Mouse (Mus musculus) MEL (cell line): Measurements from ENCODE around the gene Zfp385b. TPM values are rescaled to one million over a fixed set of nuclear protein-coding genes. Genes with fewer than 3 reads are reported as not detected.

Experiments used
- DNase-seq: peaks from one replicate; pipeline ENCODE4 v3.0.0; 2011; ENCODE audit warnings: low read depth, low spot score
- H3K27ac ChIP-seq: 2 replicates; pipeline ENCODE4 v1.5.1; 2012; ENCODE audit warnings: low read depth, mild to moderate bottlenecking, control low read depth, low read length, moderate library complexity; ENCODE audit not compliant: control insufficient read depth
- H3K27me3 ChIP-seq, 2 experiments: fragments of 150-350 bp in 1 of 2; sonication (generic) in 1 of 2; 2 replicates each; pipeline ENCODE4 v1.6.1; 2012; ENCODE audit warnings: low read length in 2 of 2, mild to moderate bottlenecking in 2 of 2, improper control_type of control experiment in 1 of 2, moderate library complexity in 1 of 2; ENCODE audit not compliant: insufficient read depth in 2 of 2, control insufficient read depth in 1 of 2
- H3K36me3 ChIP-seq, 2 experiments: 2 replicates each; pipeline ENCODE4 v1.6.1; 2012 to 2014; ENCODE audit warnings: low read length in 2 of 2, improper control_type of control experiment in 1 of 2, inconsistent platforms in 1 of 2, mild to moderate bottlenecking in 1 of 2; ENCODE audit not compliant: insufficient read depth in 2 of 2, control insufficient read depth in 1 of 2
- H3K4me1 ChIP-seq, 2 experiments: fragments of 150-350 bp in 1 of 2; sonication (generic) in 1 of 2; 2 replicates each; pipeline ENCODE4 v1.6.1; 2012; ENCODE audit warnings: low read length in 2 of 2, improper control_type of control experiment in 1 of 2, mild to moderate bottlenecking in 1 of 2; ENCODE audit not compliant: insufficient read depth in 2 of 2, control insufficient read depth in 1 of 2
- H3K4me3 ChIP-seq, 2 experiments: fragments of 150-350 bp in 1 of 2; sonication (generic) in 1 of 2; 2 replicates each; pipeline ENCODE4 v1.5.1; 2012; ENCODE audit warnings: low read depth in 2 of 2, low read length in 2 of 2, mild to moderate bottlenecking in 2 of 2, moderate library complexity in 2 of 2, control low read depth in 1 of 2, improper control_type of control experiment in 1 of 2; ENCODE audit not compliant: control insufficient read depth in 1 of 2, insufficient read depth in 1 of 2
- H3K79me2 ChIP-seq: 2 replicates; pipeline ENCODE4 v1.6.1; 2012; ENCODE audit warnings: mild to moderate bottlenecking, low read length, moderate library complexity; ENCODE audit not compliant: control insufficient read depth, poor library complexity, insufficient read depth
- H3K9ac ChIP-seq: 2 replicates; pipeline ENCODE4 v1.6.1; 2012; ENCODE audit warnings: low read depth, mild to moderate bottlenecking, control low read depth, low read length, moderate library complexity; ENCODE audit not compliant: control insufficient read depth, poor library complexity, severe bottlenecking
- H3K9me3 ChIP-seq: fragments of 150-350 bp; sonication (generic); replicated peaks from 2 replicates; pipeline ENCODE4 v1.6.1; 2012; ENCODE audit warnings: mild to moderate bottlenecking, low read length, improper control_type of control experiment, moderate library complexity; ENCODE audit not compliant: insufficient read depth
- CHD1 ChIP-seq: IDR thresholded peaks from 2 replicates; pipeline ENCODE4 v1.6.1; 2012; ENCODE audit warnings: low read depth, mild to moderate bottlenecking, inconsistent platforms, low read length, improper control_type of control experiment
- CTCF ChIP-seq, 3 experiments: IDR thresholded peaks in 2 of 3; conservative IDR thresholded peaks in 1 of 3; 2 replicates each; pipeline ENCODE4 v1.5.1; 2011 to 2012; ENCODE audit warnings: low read length in 3 of 3, low read depth in 2 of 3, mild to moderate bottlenecking in 2 of 3, improper control_type of control experiment in 1 of 3, inconsistent platforms in 1 of 3, mixed read lengths in 1 of 3, moderate library complexity in 1 of 3; ENCODE audit not compliant: control insufficient read depth in 1 of 3, insufficient read depth in 1 of 3, poor library complexity in 1 of 3, severe bottlenecking in 1 of 3
- E2F4 ChIP-seq: IDR thresholded peaks from 2 replicates; pipeline ENCODE4 v1.6.1; 2011; ENCODE audit warnings: low read depth, low read length, improper control_type of control experiment, borderline replicate concordance
- ETS1 ChIP-seq: IDR thresholded peaks from 2 replicates; pipeline ENCODE4 v1.6.1; 2012; ENCODE audit warnings: low read depth, mild to moderate bottlenecking, inconsistent platforms, low read length, improper control_type of control experiment, moderate library complexity
- JUND ChIP-seq: IDR thresholded peaks from 2 replicates; pipeline ENCODE4 v1.6.1; 2011; ENCODE audit warnings: low read depth, mild to moderate bottlenecking, improper control_type of control experiment, low read length
- MAFK ChIP-seq: IDR thresholded peaks from 2 replicates; pipeline ENCODE4 v1.6.1; 2011; ENCODE audit warnings: low read depth, mild to moderate bottlenecking, low read length, improper control_type of control experiment, borderline replicate concordance
- MEF2A ChIP-seq: IDR thresholded peaks from 2 replicates; pipeline ENCODE4 v1.6.1; 2014; ENCODE audit warnings: low read depth, mild to moderate bottlenecking, inconsistent platforms, low read length, improper control_type of control experiment; ENCODE audit not compliant: poor library complexity, insufficient replicate concordance, severe bottlenecking; ENCODE audit errors: extremely low read depth
- MXI1 ChIP-seq: IDR thresholded peaks from 2 replicates; pipeline ENCODE4 v1.6.1; 2011; ENCODE audit warnings: mild to moderate bottlenecking, low read depth, low read length, improper control_type of control experiment
- MYC ChIP-seq: IDR thresholded peaks from 2 replicates; pipeline ENCODE4 v1.6.1; 2011; ENCODE audit warnings: low read depth, mild to moderate bottlenecking, low read length, improper control_type of control experiment, moderate library complexity
- POLR2A ChIP-seq, 2 experiments: IDR thresholded peaks; 2 replicates each; pipeline ENCODE4 v1.6.1; 2011 to 2012; ENCODE audit warnings: low read length in 2 of 2, mild to moderate bottlenecking in 2 of 2, control low read depth in 1 of 2, improper control_type of control experiment in 1 of 2, low read depth in 1 of 2, moderate library complexity in 1 of 2; ENCODE audit not compliant: control insufficient read depth in 1 of 2, insufficient read depth in 1 of 2, poor library complexity in 1 of 2
- RCOR1 ChIP-seq: IDR thresholded peaks from 2 replicates; pipeline ENCODE4 v1.6.1; 2012; ENCODE audit warnings: low read depth, mild to moderate bottlenecking, inconsistent platforms, low read length, improper control_type of control experiment
- SIN3A ChIP-seq: IDR thresholded peaks from 2 replicates; pipeline ENCODE4 v1.6.1; 2012; ENCODE audit warnings: low read length, improper control_type of control experiment, inconsistent platforms
- SMC3 ChIP-seq: IDR thresholded peaks from 2 replicates; pipeline ENCODE4 v1.6.1; 2011; ENCODE audit warnings: low read depth, low read length, improper control_type of control experiment
- TBP ChIP-seq: IDR thresholded peaks from 2 replicates; pipeline ENCODE4 v1.8.0; 2011; ENCODE audit warnings: low read depth, low read length, improper control_type of control experiment
- ZC3H11A ChIP-seq: IDR thresholded peaks from 2 replicates; pipeline ENCODE4 v1.6.1; 2012; ENCODE audit warnings: low read depth, mild to moderate bottlenecking, inconsistent platforms, low read length, improper control_type of control experiment
- ZNF384 ChIP-seq: IDR thresholded peaks from 2 replicates; pipeline ENCODE4 v1.6.1; 2012; ENCODE audit warnings: low read depth, mild to moderate bottlenecking, inconsistent platforms, low read length, improper control_type of control experiment
- polyA plus RNA-seq, 2 experiments: library from polyadenylated mRNA; stranded (reverse) in 1 of 2; unstranded in 1 of 2; fragments of >175 nt in 1 of 2; fragments of >200 nt in 1 of 2; gene quantifications; 2 replicates each; pipeline versions ENCODE4 v1.2.1 to v1.2.4; 2012; ENCODE audit warnings: low replicate concordance in 2 of 2, low read depth in 1 of 2; ENCODE audit not compliant: insufficient read length in 2 of 2, insufficient read depth in 1 of 2, missing spikeins in 1 of 2
- total RNA-seq: library from RNA; depleted of rRNA; stranded (reverse); fragments of 300-350 nt; gene quantifications from 2 replicates; pipeline ENCODE4 v1.2.3, GENCODE M21; 2012

Zfp385b gene
- total and polyA plus RNA-seq, 3 experiments: not detected

- H3K4me3 ChIP-seq: no peak overlapping the region
- no peak overlapping the region for H3K9ac ChIP-seq
- TF ChIP-seq POLR2A (IDR thresholded peaks at IDR 0.05; ENCODE audit: control insufficient read depth in 1 of 2, insufficient read depth in 1 of 2, low read depth in 1 of 2, low read length in 2 of 2, poor library complexity in 1 of 2) (no peak), MXI1 (no peak), JUND (no peak), CTCF (IDR thresholded peaks at IDR 0.05 in 2 of 3, conservative IDR thresholded peaks at IDR 0.05 in 1 of 3; ENCODE audit: control insufficient read depth in 1 of 3, insufficient read depth in 1 of 3, low read depth in 2 of 3, low read length in 3 of 3, poor library complexity in 1 of 3, severe bottlenecking in 1 of 3) (no peak), SMC3 (no peak), ETS1 (no peak), SIN3A (no peak), TBP (no peak), E2F4 (no peak), MEF2A (no peak), MAFK (no peak), ZC3H11A (no peak), CHD1 (no peak), ZNF384 (no peak), RCOR1 (no peak)
- no peaks in the 10 kb centered on the region for H3K36me3 ChIP-seq
- H3K27ac ChIP-seq: no peak overlapping the region
- no peaks in the 10 kb centered on the region for H3K79me2 ChIP-seq
- no peaks in the 10 kb centered on the region for H3K27me3 ChIP-seq
- no peaks in the 10 kb centered on the region for H3K4me1 ChIP-seq
- no peak for DNase-seq
- H3K9me3 ChIP-seq: no peaks in the 10 kb centered on the region
Observed at GRCm38 (mm10) chr2:77576571-77576970, 242.9 kb downstream of the Zfp385b start.

DNA sequence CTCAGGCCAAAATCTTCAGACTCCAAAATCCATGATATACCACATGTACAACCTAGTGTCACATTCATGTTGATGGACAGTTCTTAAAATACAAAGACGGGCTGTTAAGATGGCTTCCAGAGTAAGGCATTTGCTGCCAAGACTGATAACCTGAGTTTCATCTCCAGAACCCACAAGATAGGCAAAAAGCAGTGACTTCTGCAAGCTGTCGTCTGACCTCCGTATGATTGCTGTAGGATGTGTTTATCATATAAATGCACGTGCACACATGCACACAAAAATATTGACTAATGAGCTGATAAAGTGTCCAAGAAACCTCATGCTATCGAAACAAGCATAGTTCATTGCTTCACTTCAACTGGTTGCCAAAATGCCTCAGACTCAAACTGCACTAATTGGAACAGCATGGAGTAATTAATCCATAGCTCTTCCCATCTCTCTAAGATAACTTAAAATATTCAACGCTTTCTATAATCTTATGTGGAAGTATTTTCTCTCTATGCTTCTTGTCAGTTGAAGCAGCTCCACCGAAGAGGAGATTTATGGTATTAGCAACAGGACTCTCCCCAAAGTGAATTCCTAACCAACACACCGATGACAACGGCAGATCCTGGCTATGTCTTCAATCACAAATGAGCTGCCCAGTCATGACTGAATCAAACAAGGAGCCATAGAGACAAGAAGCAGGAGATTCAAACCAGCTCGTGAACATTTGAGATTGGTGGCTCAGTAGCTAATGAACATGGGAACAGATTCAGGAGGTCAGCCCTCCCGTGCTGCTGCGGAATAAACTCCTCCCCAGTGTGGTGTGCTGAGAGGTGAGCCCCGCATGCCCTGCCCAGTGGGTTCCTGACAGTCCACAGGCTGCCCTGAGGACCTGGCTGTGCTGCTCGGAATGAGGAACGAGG lies 251.7 kb downstream of the Zfp385b start:
- no peaks in the 10 kb centered on the region for H3K79me2 ChIP-seq
- no peak overlapping the region for H3K27ac ChIP-seq
- no peak for TF ChIP-seq MYC
- TF ChIP-seq ETS1: no peak
- no peaks in the 10 kb centered on the region for H3K36me3 ChIP-seq
- H3K4me1 ChIP-seq: no peaks in the 10 kb centered on the region
- H3K4me3 ChIP-seq: no peak overlapping the region
- H3K9me3 ChIP-seq: no peaks in the 10 kb centered on the region
- DNase-seq: no peak
- H3K27me3 ChIP-seq: no peaks in the 10 kb centered on the region
- H3K9ac ChIP-seq: no peak overlapping the region
